Mouse (Mus musculus): Measurements from ENCODE around the gene Angptl4. TPM values are rescaled to one million over a fixed set of nuclear protein-coding genes. Genes with fewer than 3 reads are reported as not detected.
A peak's percentile ranks its signal among the peaks of the same experiment; 100 is the strongest.

Gene Angptl4
- total and polyA plus RNA-seq, 3 experiments = 6.3 to 12.2 (median 8.0) TPM

DNA sequence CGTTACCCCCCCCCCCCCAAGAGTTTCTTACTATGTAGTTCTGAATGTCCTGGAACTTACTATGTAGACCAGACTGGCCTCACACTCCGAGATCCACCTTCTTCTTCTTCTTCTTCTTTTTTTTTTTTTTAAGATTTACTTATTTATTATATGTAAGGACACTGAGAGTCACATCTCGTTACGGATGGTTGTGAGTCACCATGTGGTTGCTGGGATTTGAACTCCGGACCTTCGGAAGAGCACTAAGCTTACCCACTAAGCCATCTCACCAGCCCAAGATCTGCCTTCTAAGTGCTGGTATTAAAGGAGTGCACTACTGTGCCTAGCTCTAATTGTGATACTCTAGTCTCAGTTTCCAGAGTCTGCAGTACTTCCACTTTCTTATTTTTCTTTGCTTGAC is 33.8 kb upstream of the Angptl4 start:
- TF ChIP-seq CTCF (conservative IDR thresholded peaks at IDR 0.05 in 1 of 2, IDR thresholded peaks at IDR 0.05 in 1 of 2; ENCODE audit: low read depth in 2 of 2, low read length in 2 of 2) = no peak
- no peak for TF ChIP-seq EP300 (IDR thresholded peaks at IDR 0.05; ENCODE audit: low read length)
- TF ChIP-seq NRF1 (IDR thresholded peaks at IDR 0.05; ENCODE audit: low read depth, low read length) = no peak
- TF ChIP-seq MAZ (IDR thresholded peaks at IDR 0.05; ENCODE audit: low read depth, low read length) = no peak
- in situ Hi-C loops (cut with MboI; ENCODE audit: low pct_ligation_motif_present, low pct_unique_long_range_greater_than_20kb, low sequenced_read_pairs) = no loop called here

DNA sequence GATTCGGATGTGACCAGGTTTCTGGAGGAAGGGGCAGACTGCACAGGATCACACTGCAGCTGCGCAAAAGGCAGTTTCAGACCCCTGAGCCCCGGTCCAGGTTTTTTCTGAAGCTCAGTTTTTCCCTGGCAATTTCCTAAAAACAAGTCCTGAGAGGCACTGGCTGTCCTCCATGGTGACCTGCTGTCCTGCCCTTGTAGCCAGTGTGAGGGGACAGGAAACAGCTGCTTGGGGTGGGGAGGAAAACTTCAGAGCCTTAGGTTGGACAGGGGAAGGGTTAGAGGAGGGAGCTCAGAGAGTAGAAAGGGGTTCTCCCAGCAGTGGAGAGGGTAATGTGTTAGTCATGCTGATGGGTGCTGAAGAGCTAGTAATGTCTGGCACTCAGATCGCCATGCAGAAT is 31.4 kb upstream of the Angptl4 start:
- dilution Hi-C loops (cut with MboI; ENCODE audit: extremely low pct_ligation_motif_present, extremely low pct_unique_long_range_greater_than_20kb, low sequenced_read_pairs) = no loop called here
- DNase-seq (ENCODE audit: extremely low read depth) = no peak
- Histone ChIP-seq H3K9me3 (replicated peaks; ENCODE audit: low read length) (peaks cover 4% of the 10 kb centered on the region), H3K36me3 (replicated peaks in 1 of 2; ENCODE audit: control insufficient read depth in 1 of 2, insufficient read depth in 1 of 2, low read length in 1 of 2) (peaks cover under 1 to 24% of the 10 kb centered on the region in 2 experiments), H3K27me3 (replicated peaks) (no peaks in the 10 kb centered on the region), H3K4me1 (ENCODE audit: control insufficient read depth in 1 of 2, insufficient read depth in 2 of 2) (peaks cover 11 to 19% of the 10 kb centered on the region in 2 experiments), H3K27ac (ENCODE audit: insufficient read depth, low read depth) (no peak overlapping the region), H3K79me2 (replicated peaks; ENCODE audit: control insufficient read depth, extremely low read depth, insufficient read depth, poor library complexity, severe bottlenecking) (no peaks in the 10 kb centered on the region), H3K4me2 (ENCODE audit: insufficient read depth, low read depth, poor library complexity, severe bottlenecking) (peak overlapping the region; percentile 90), H3K9ac (ENCODE audit: insufficient read depth, low read depth) (peak overlapping the region; percentile 29; the same call in 1 of the 2 replicates), H3K4me3 (replicated peaks in 1 of 3; ENCODE audit: low read depth in 2 of 3, low read length in 2 of 3, poor library complexity in 1 of 3) (no peak overlapping the region)
- in situ Hi-C loops (cut with MboI; ENCODE audit: low pct_ligation_motif_present, low pct_unique_long_range_greater_than_20kb, low sequenced_read_pairs) = no loop called here
- TF ChIP-seq IRF4 (IDR thresholded peaks at IDR 0.05; ENCODE audit: low read depth, low read length) (peak; percentile 31; the same call in 1 of the 2 replicates), ELF1 (IDR thresholded peaks at IDR 0.05; ENCODE audit: low read depth, low read length) (0 out of 2 replicates have a peak, but pooled peaks have one; percentile 24), E2F4 (IDR thresholded peaks at IDR 0.05; ENCODE audit: insufficient replicate concordance, low read depth, low read length) (no peak), HCFC1 (IDR thresholded peaks at IDR 0.05; ENCODE audit: low read depth, low read length) (peak; percentile 18; the same call in 1 of the 2 replicates), KAT2A (IDR thresholded peaks at IDR 0.05; ENCODE audit: insufficient replicate concordance, low read length) (no peak), ETS1 (conservative IDR thresholded peaks at IDR 0.05; ENCODE audit: low read depth, low read length) (0 out of 2 replicates have a peak, but pooled peaks have one; percentile 44)

More for the DNA sequence above, 33.8 kb upstream of the Angptl4 start:
- Histone ChIP-seq H3K9me3 (replicated peaks; ENCODE audit: low read length) (peaks cover 7% of the 10 kb centered on the region), H3K36me3 (replicated peaks in 1 of 2; ENCODE audit: control insufficient read depth in 1 of 2, insufficient read depth in 1 of 2, low read length in 1 of 2) (peaks cover 22 to 48% of the 10 kb centered on the region in 2 experiments), H3K4me2 (ENCODE audit: insufficient read depth, low read depth, poor library complexity, severe bottlenecking) (no peak overlapping the region), H3K79me2 (replicated peaks; ENCODE audit: control insufficient read depth, extremely low read depth, insufficient read depth, poor library complexity, severe bottlenecking) (no peaks in the 10 kb centered on the region), H3K4me1 (ENCODE audit: control insufficient read depth in 1 of 2, insufficient read depth in 2 of 2) (peaks cover 14 to 22% of the 10 kb centered on the region in 2 experiments), H3K4me3 (replicated peaks in 1 of 3; ENCODE audit: low read depth in 2 of 3, low read length in 2 of 3, poor library complexity in 1 of 3) (no peak overlapping the region), H3K27me3 (replicated peaks) (no peaks in the 10 kb centered on the region), H3K27ac (ENCODE audit: insufficient read depth, low read depth) (no peak overlapping the region), H3K9ac (ENCODE audit: insufficient read depth, low read depth) (no peak overlapping the region)
- dilution Hi-C loops (cut with MboI; ENCODE audit: extremely low pct_ligation_motif_present, extremely low pct_unique_long_range_greater_than_20kb, low sequenced_read_pairs) = no loop called here
- no peak for DNase-seq (ENCODE audit: extremely low read depth)

DNA sequence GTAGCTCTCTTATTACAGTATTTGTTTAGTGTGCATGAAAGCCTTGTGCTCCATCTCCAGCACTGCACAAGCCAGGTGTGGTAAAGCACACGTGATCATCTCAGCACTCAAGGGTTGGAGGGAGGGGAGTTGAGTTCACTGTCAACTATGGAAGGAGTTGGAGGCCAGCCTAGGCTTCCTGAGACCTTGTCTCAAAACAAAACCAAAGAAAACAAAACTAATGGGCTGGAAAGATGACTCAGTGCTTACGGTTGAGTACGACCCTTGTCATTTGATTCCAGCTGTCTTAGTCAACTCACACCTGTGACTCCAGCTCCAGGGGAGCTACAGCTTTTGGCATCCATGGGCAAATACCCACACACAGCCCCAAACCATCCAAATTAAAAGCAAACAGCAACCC is 30.8 kb upstream of the Angptl4 start:
- peaks cover 10 to 19% of the 10 kb centered on the region in 2 experiments for H3K4me1 ChIP-seq (ENCODE audit: control insufficient read depth in 1 of 2, insufficient read depth in 2 of 2)
- no peak overlapping the region for H3K4me3 ChIP-seq (replicated peaks in 1 of 3; ENCODE audit: low read depth in 2 of 3, low read length in 2 of 3, poor library complexity in 1 of 3)
- no peaks in the 10 kb centered on the region for H3K27me3 ChIP-seq (replicated peaks)
- H3K9ac ChIP-seq (ENCODE audit: insufficient read depth, low read depth) = peak overlapping the region; percentile 19; the same call in 1 of the 2 replicates
- peaks cover 0 to 19% of the 10 kb centered on the region in 2 experiments for H3K36me3 ChIP-seq (replicated peaks in 1 of 2; ENCODE audit: control insufficient read depth in 1 of 2, insufficient read depth in 1 of 2, low read length in 1 of 2)
- H3K9me3 ChIP-seq (replicated peaks; ENCODE audit: low read length) = no peaks in the 10 kb centered on the region
- dilution Hi-C loops (cut with MboI; ENCODE audit: extremely low pct_ligation_motif_present, extremely low pct_unique_long_range_greater_than_20kb, low sequenced_read_pairs) = no loop called here
- H3K27ac ChIP-seq (ENCODE audit: insufficient read depth, low read depth) = no peak overlapping the region
- H3K4me2 ChIP-seq (ENCODE audit: insufficient read depth, low read depth, poor library complexity, severe bottlenecking) = peak overlapping the region; percentile 90
- H3K79me2 ChIP-seq (replicated peaks; ENCODE audit: control insufficient read depth, extremely low read depth, insufficient read depth, poor library complexity, severe bottlenecking) = no peaks in the 10 kb centered on the region
- in situ Hi-C loops (cut with MboI; ENCODE audit: low pct_ligation_motif_present, low pct_unique_long_range_greater_than_20kb, low sequenced_read_pairs) = no loop called here
- peak; percentile 49 for DNase-seq (ENCODE audit: extremely low read depth)
- TF ChIP-seq ELF1 (IDR thresholded peaks at IDR 0.05; ENCODE audit: low read depth, low read length) (no peak), JUN (IDR thresholded peaks at IDR 0.05; ENCODE audit: insufficient read depth, low read depth, low read length) (no peak), MAX (IDR thresholded peaks at IDR 0.05; ENCODE audit: low read length) (peak; percentile 72), POLR2AphosphoS2 (IDR thresholded peaks at IDR 0.05; ENCODE audit: low read depth, low read length) (no peak), MYC (IDR thresholded peaks at IDR 0.05; ENCODE audit: low read depth, low read length) (no peak), CHD2 (IDR thresholded peaks at IDR 0.05; ENCODE audit: low read length) (no peak), EP300 (IDR thresholded peaks at IDR 0.05; ENCODE audit: low read length) (no peak), MAFK (IDR thresholded peaks at IDR 0.05; ENCODE audit: insufficient replicate concordance, low read length) (no peak), E2F4 (IDR thresholded peaks at IDR 0.05; ENCODE audit: insufficient replicate concordance, low read depth, low read length) (no peak), MXI1 (IDR thresholded peaks at IDR 0.05; ENCODE audit: low read depth, low read length) (no peak), ETS1 (conservative IDR thresholded peaks at IDR 0.05; ENCODE audit: low read depth, low read length) (peak; percentile 11; the same call in 1 of the 2 replicates), NRF1 (IDR thresholded peaks at IDR 0.05; ENCODE audit: low read depth, low read length) (no peak), USF2 (conservative IDR thresholded peaks at IDR 0.05; ENCODE audit: low read depth, low read length) (peak; percentile 61), PAX5 (IDR thresholded peaks at IDR 0.05; ENCODE audit: low read length) (no peak), MEF2A (IDR thresholded peaks at IDR 0.05; ENCODE audit: borderline replicate concordance, low read depth, low read length) (no peak), BHLHE40 (IDR thresholded peaks at IDR 0.05; ENCODE audit: low read depth, low read length) (peak; percentile 77), ZC3H11A (IDR thresholded peaks at IDR 0.05; ENCODE audit: low read depth, low read length) (no peak), HCFC1 (IDR thresholded peaks at IDR 0.05; ENCODE audit: low read depth, low read length) (no peak), SMC3 (IDR thresholded peaks at IDR 0.05; ENCODE audit: low read depth, low read length) (no peak), CTCF (conservative IDR thresholded peaks at IDR 0.05 in 1 of 2, IDR thresholded peaks at IDR 0.05 in 1 of 2; ENCODE audit: low read depth in 2 of 2, low read length in 2 of 2) (no peak), UBTF (IDR thresholded peaks at IDR 0.05; ENCODE audit: low read depth, low read length) (no peak)
